Mouse (Mus musculus) heart, adult 10 weeks (tissue): ENCODE data around the gene Gm21761. TPM values are rescaled to one million over a fixed set of nuclear protein-coding genes. Genes with fewer than 3 reads are reported as not detected.

ENCODE experiments used
- polyA plus RNA-seq: library from polyadenylated mRNA; stranded (reverse); fragments of 350-450 nt; fragmentation: Illumina TruSeq; extraction: RNeasy Lipid Tissue Mini Kit (QIAGEN cat#74804); gene quantifications from one replicate; pipeline ENCODE4 v1.2.3, GENCODE M21; 2014; ENCODE audit warnings: low read depth, low replicate concordance

Gm21761 gene
- not detected for polyA plus RNA-seq

GRCm38 (mm10) chr13:119929172-119929571 lies at the start of gene Gm21761:
Gene Gm21761, minus strand, starts transcription at chr13:119929272.

GRCm38 (mm10) chr13:119950706-119951105 lies 21.6 kb upstream of the Gm21761 start, which contains the start of gene B020031M17Rik:
Gene B020031M17Rik, minus strand, starts transcription at chr13:119950806.

GRCm38 (mm10) chr13:119894685-119895084 lies 34.4 kb downstream of the Gm21761 start, which contains the start of gene Tcstv1:
Gene Tcstv1, minus strand, starts transcription at chr13:119894785.

Other genes starting within 250 kb of the Gm21761 start
- 34.6 TPM for gene Hmgcs1, start 238.9 kb downstream of the Gm21761 start, polyA plus RNA-seq
- 2.5 TPM for gene Nim1k, start 173.4 kb downstream of the Gm21761 start, polyA plus RNA-seq
- 21.4 TPM for gene Zfp131, start 138.4 kb downstream of the Gm21761 start, polyA plus RNA-seq
- gene AF067063, start 99.1 kb downstream of the Gm21761 start, polyA plus RNA-seq: not detected
- not detected for gene D13Ertd608e, start 93.3 kb downstream of the Gm21761 start, polyA plus RNA-seq
- not detected for gene Tcstv1, start 34.5 kb downstream of the Gm21761 start, polyA plus RNA-seq
- not detected for gene B020031M17Rik, start 21.5 kb upstream of the Gm21761 start, polyA plus RNA-seq
- gene Gm36079, start 97.7 kb upstream of the Gm21761 start, polyA plus RNA-seq: not detected
- gene Gm21188, start 122.9 kb upstream of the Gm21761 start, polyA plus RNA-seq: 0.21 TPM
- not detected for gene Gm20767, start 211.0 kb upstream of the Gm21761 start, polyA plus RNA-seq
- not detected for gene Gm21818, start 243.2 kb upstream of the Gm21761 start, polyA plus RNA-seq